Mouse (Mus musculus): ENCODE results near the gene Fbxw7. TPM values are rescaled to one million over a fixed set of nuclear protein-coding genes. Genes with fewer than 3 reads are reported as not detected.

Gene Fbxw7
- total and polyA plus RNA-seq, 3 experiments: 28.5 to 31.3 (median 29.8) TPM

DNA sequence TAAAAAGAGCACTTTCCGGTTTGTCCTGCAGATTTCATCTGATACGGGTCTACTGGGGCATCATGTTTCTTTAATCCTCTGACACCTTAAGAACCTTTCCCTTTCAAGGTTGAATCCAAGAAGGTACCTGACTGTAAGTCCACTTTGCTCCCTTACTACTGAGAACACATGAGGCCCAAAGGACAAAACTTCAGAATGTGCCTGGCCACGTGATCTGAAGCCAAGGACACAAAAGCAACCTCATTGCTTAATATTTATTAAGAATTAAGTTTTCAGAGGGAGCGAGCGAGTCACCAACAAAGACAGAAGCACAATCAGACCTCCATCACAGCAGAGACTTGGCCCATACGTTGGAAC lies 40.0 kb upstream of the Fbxw7 start:
- in situ Hi-C loops (cut with MboI; ENCODE audit: low pct_ligation_motif_present, low pct_unique_long_range_greater_than_20kb, low sequenced_read_pairs): no loop called here
- dilution Hi-C loops (cut with MboI; ENCODE audit: extremely low pct_ligation_motif_present, extremely low pct_unique_long_range_greater_than_20kb, low sequenced_read_pairs): no loop called here
- Histone ChIP-seq H3K4me1 (ENCODE audit: control insufficient read depth in 1 of 2, insufficient read depth in 2 of 2) (peaks cover 2 to 6% of the 10 kb centered on the region in 2 experiments; a peak in 2 of 4 replicates), H3K36me3 (replicated peaks in 1 of 2; ENCODE audit: control insufficient read depth in 1 of 2, insufficient read depth in 1 of 2, low read length in 1 of 2) (no peaks in the 10 kb centered on the region), H3K4me3 (replicated peaks in 1 of 3; ENCODE audit: low read depth in 2 of 3, low read length in 2 of 3, poor library complexity in 1 of 3) (no peak overlapping the region), H3K27me3 (replicated peaks) (no peaks in the 10 kb centered on the region), H3K79me2 (replicated peaks; ENCODE audit: control insufficient read depth, extremely low read depth, insufficient read depth, poor library complexity, severe bottlenecking) (no peaks in the 10 kb centered on the region), H3K4me2 (ENCODE audit: insufficient read depth, low read depth, poor library complexity, severe bottlenecking) (no peak overlapping the region), H3K9ac (ENCODE audit: insufficient read depth, low read depth) (no peak overlapping the region), H3K27ac (ENCODE audit: insufficient read depth, low read depth) (no peak overlapping the region), H3K9me3 (replicated peaks; ENCODE audit: low read length) (no peaks in the 10 kb centered on the region)
- TF ChIP-seq CTCF (conservative IDR thresholded peaks at IDR 0.05 in 1 of 2, IDR thresholded peaks at IDR 0.05 in 1 of 2; ENCODE audit: low read depth in 2 of 2, low read length in 2 of 2) (no peak), JUN (IDR thresholded peaks at IDR 0.05; ENCODE audit: insufficient read depth, low read depth, low read length) (no peak), NELFE (IDR thresholded peaks at IDR 0.05; ENCODE audit: low read depth, low read length) (no peak), MAZ (IDR thresholded peaks at IDR 0.05; ENCODE audit: low read depth, low read length) (no peak), NRF1 (IDR thresholded peaks at IDR 0.05; ENCODE audit: low read depth, low read length) (no peak), BHLHE40 (IDR thresholded peaks at IDR 0.05; ENCODE audit: low read depth, low read length) (no peak), SMC3 (IDR thresholded peaks at IDR 0.05; ENCODE audit: low read depth, low read length) (no peak), POLR2A (IDR thresholded peaks at IDR 0.05; ENCODE audit: low read depth, low read length) (no peak), KAT2A (IDR thresholded peaks at IDR 0.05; ENCODE audit: insufficient replicate concordance, low read length) (no peak), E2F4 (IDR thresholded peaks at IDR 0.05; ENCODE audit: insufficient replicate concordance, low read depth, low read length) (no peak), ZMIZ1 (IDR thresholded peaks at IDR 0.05; ENCODE audit: low read depth, low read length) (no peak), ETS1 (conservative IDR thresholded peaks at IDR 0.05; ENCODE audit: low read depth, low read length) (no peak), TCF12 (IDR thresholded peaks at IDR 0.05; ENCODE audit: low read depth, low read length) (no peak), SIN3A (IDR thresholded peaks at IDR 0.05; ENCODE audit: low read length) (no peak), IRF4 (IDR thresholded peaks at IDR 0.05; ENCODE audit: low read depth, low read length) (no peak), MYC (IDR thresholded peaks at IDR 0.05; ENCODE audit: low read depth, low read length) (no peak)
- DNase-seq (ENCODE audit: extremely low read depth): no peak

DNA sequence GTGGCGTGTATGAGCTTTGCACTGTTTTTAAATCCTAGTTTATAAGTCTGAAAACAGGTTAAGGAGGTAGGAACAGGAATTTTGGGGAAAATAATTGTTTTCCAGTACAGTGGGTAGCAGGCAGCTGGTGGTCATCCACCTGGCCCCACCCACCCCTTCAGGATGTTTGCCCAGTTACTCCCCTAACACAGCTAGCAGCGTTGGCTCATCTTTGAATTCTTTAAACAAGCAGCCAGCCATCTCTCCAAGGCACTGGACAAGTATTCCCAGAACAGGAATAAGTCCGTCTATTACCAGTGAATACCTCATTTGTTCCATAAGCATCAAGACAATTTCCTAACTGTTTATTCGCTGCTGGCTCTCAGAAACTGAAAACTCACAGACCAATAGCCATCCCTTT lies 39.5 kb upstream of the Fbxw7 start:
- Histone ChIP-seq H3K9ac (ENCODE audit: insufficient read depth, low read depth) (no peak overlapping the region), H3K27ac (ENCODE audit: insufficient read depth, low read depth) (no peak overlapping the region), H3K4me2 (ENCODE audit: insufficient read depth, low read depth, poor library complexity, severe bottlenecking) (no peak overlapping the region), H3K79me2 (replicated peaks; ENCODE audit: control insufficient read depth, extremely low read depth, insufficient read depth, poor library complexity, severe bottlenecking) (no peaks in the 10 kb centered on the region), H3K4me3 (replicated peaks in 1 of 3; ENCODE audit: low read depth in 2 of 3, low read length in 2 of 3, poor library complexity in 1 of 3) (no peak overlapping the region), H3K9me3 (replicated peaks; ENCODE audit: low read length) (no peaks in the 10 kb centered on the region), H3K36me3 (replicated peaks in 1 of 2; ENCODE audit: control insufficient read depth in 1 of 2, insufficient read depth in 1 of 2, low read length in 1 of 2) (no peaks in the 10 kb centered on the region), H3K27me3 (replicated peaks) (no peaks in the 10 kb centered on the region), H3K4me1 (ENCODE audit: control insufficient read depth in 1 of 2, insufficient read depth in 2 of 2) (peaks cover 2 to 6% of the 10 kb centered on the region in 2 experiments; a peak in 2 of 4 replicates)
- in situ Hi-C loops (cut with MboI; ENCODE audit: low pct_ligation_motif_present, low pct_unique_long_range_greater_than_20kb, low sequenced_read_pairs): no loop called here
- TF ChIP-seq EP300 (IDR thresholded peaks at IDR 0.05; ENCODE audit: low read length): no peak
- TF ChIP-seq NELFE (IDR thresholded peaks at IDR 0.05; ENCODE audit: low read depth, low read length): no peak
- no peak for TF ChIP-seq PAX5 (IDR thresholded peaks at IDR 0.05; ENCODE audit: low read length)
- TF ChIP-seq IRF4 (IDR thresholded peaks at IDR 0.05; ENCODE audit: low read depth, low read length): no peak
- no peak for TF ChIP-seq MAX (IDR thresholded peaks at IDR 0.05; ENCODE audit: low read length)
- TF ChIP-seq POLR2AphosphoS2 (IDR thresholded peaks at IDR 0.05; ENCODE audit: low read depth, low read length): no peak
- TF ChIP-seq RCOR1 (conservative IDR thresholded peaks at IDR 0.05; ENCODE audit: low read depth, low read length): no peak
- TF ChIP-seq TCF12 (IDR thresholded peaks at IDR 0.05; ENCODE audit: low read depth, low read length): no peak
- no peak for TF ChIP-seq USF1 (IDR thresholded peaks at IDR 0.05; ENCODE audit: low read depth, low read length)
- no peak for TF ChIP-seq KAT2A (IDR thresholded peaks at IDR 0.05; ENCODE audit: insufficient replicate concordance, low read length)
- TF ChIP-seq HCFC1 (IDR thresholded peaks at IDR 0.05; ENCODE audit: low read depth, low read length): no peak
- TF ChIP-seq ZMIZ1 (IDR thresholded peaks at IDR 0.05; ENCODE audit: low read depth, low read length): no peak
- TF ChIP-seq GABPA (IDR thresholded peaks at IDR 0.05; ENCODE audit: insufficient replicate concordance, low read depth, low read length): no peak
- TF ChIP-seq MAZ (IDR thresholded peaks at IDR 0.05; ENCODE audit: low read depth, low read length): no peak
- TF ChIP-seq RAD21 (IDR thresholded peaks at IDR 0.05; ENCODE audit: low read depth, low read length): no peak
- TF ChIP-seq ZNF384 (IDR thresholded peaks at IDR 0.05; ENCODE audit: low read depth, low read length): no peak
- TF ChIP-seq CHD1 (IDR thresholded peaks at IDR 0.05; ENCODE audit: low read depth, low read length): no peak
- no peak for TF ChIP-seq JUN (IDR thresholded peaks at IDR 0.05; ENCODE audit: insufficient read depth, low read depth, low read length)
- no peak for TF ChIP-seq MAFK (IDR thresholded peaks at IDR 0.05; ENCODE audit: insufficient replicate concordance, low read length)
- dilution Hi-C loops (cut with MboI; ENCODE audit: extremely low pct_ligation_motif_present, extremely low pct_unique_long_range_greater_than_20kb, low sequenced_read_pairs): no loop called here
- DNase-seq (ENCODE audit: extremely low read depth): no peak

All from CH12.LX (cell line).